Mouse (Mus musculus): Measurements from ENCODE around the gene Atxn7l2.

The Atxn7l2 gene

GRCm38 (mm10) chr3:108202506-108202905 is 8.2 kb downstream of the Atxn7l2 start:
- H3K36me3 ChIP-seq (ENCODE audit: insufficient read depth, low read length) = peaks cover 76% of the 10 kb centered on the region
- no peaks in the 10 kb centered on the region for H3K9me3 ChIP-seq (ENCODE audit: low read length)
- TF ChIP-seq POU5F1 (IDR thresholded peaks at IDR 0.05; ENCODE audit: borderline replicate concordance, low read length) = no peak
- TF ChIP-seq NANOG (IDR thresholded peaks at IDR 0.05; ENCODE audit: borderline replicate concordance, low read length) = no peak
- no peak for TF ChIP-seq CTCF (conservative IDR thresholded peaks at IDR 0.05; ENCODE audit: low read length)
- H3K4me1 ChIP-seq (replicated peaks; ENCODE audit: low read depth, low read length) = peaks cover 73% of the 10 kb centered on the region
- no peaks in the 10 kb centered on the region for H3K27me3 ChIP-seq (ENCODE audit: insufficient read depth, low read length)
- no peak overlapping the region for H3K4me3 ChIP-seq (replicated peaks; ENCODE audit: low read length)

GRCm38 (mm10) chr3:108200329-108201323 is 10.1 kb downstream of the Atxn7l2 start, which contains the start of gene Cyb561d1:
TSS of gene Cyb561d1 (minus strand) at chr3:108201212.
- H3K36me3 ChIP-seq (ENCODE audit: insufficient read depth, low read length) = peaks cover 58% of the 10 kb centered on the region
- H3K27me3 ChIP-seq (ENCODE audit: insufficient read depth, low read length) = no peaks in the 10 kb centered on the region
- peak within 1 kb of the TSS; percentile 89 for H3K4me3 ChIP-seq (replicated peaks; ENCODE audit: low read length)
- H3K9me3 ChIP-seq (ENCODE audit: low read length) = no peaks in the 10 kb centered on the region
- H3K4me1 ChIP-seq (replicated peaks; ENCODE audit: low read depth, low read length) = peaks cover 67% of the 10 kb centered on the region
- peak; percentile 17 for TF ChIP-seq CTCF (conservative IDR thresholded peaks at IDR 0.05; ENCODE audit: low read length)
- no peak for TF ChIP-seq POU5F1 (IDR thresholded peaks at IDR 0.05; ENCODE audit: borderline replicate concordance, low read length)
- TF ChIP-seq NANOG (IDR thresholded peaks at IDR 0.05; ENCODE audit: borderline replicate concordance, low read length) = no peak

- TF ChIP-seq CTCF (conservative IDR thresholded peaks at IDR 0.05; ENCODE audit: low read length) (no peak), POU5F1 (IDR thresholded peaks at IDR 0.05; ENCODE audit: borderline replicate concordance, low read length) (no peak), NANOG (IDR thresholded peaks at IDR 0.05; ENCODE audit: borderline replicate concordance, low read length) (no peak)
These were observed 11.5 kb downstream of the Atxn7l2 start for GRCm38 (mm10) chr3:108199231-108199630.

GRCm38 (mm10) chr3:108197066-108197497 is 13.7 kb downstream of the Atxn7l2 start:
- TF ChIP-seq NANOG (IDR thresholded peaks at IDR 0.05; ENCODE audit: borderline replicate concordance, low read length) = no peak
- no peak for TF ChIP-seq POU5F1 (IDR thresholded peaks at IDR 0.05; ENCODE audit: borderline replicate concordance, low read length)
- no peak for TF ChIP-seq CTCF (conservative IDR thresholded peaks at IDR 0.05; ENCODE audit: low read length)
- Histone ChIP-seq H3K4me3 (replicated peaks; ENCODE audit: low read length) (peak overlapping the region; percentile 60), H3K4me1 (replicated peaks; ENCODE audit: low read depth, low read length) (peaks cover 56% of the 10 kb centered on the region), H3K27me3 (ENCODE audit: insufficient read depth, low read length) (no peaks in the 10 kb centered on the region), H3K9me3 (ENCODE audit: low read length) (no peaks in the 10 kb centered on the region), H3K36me3 (ENCODE audit: insufficient read depth, low read length) (peaks cover 31% of the 10 kb centered on the region)

More at GRCm38 (mm10) chr3:108199231-108199630, 11.5 kb downstream of the Atxn7l2 start:
- Histone ChIP-seq H3K9me3 (ENCODE audit: low read length) (no peaks in the 10 kb centered on the region), H3K36me3 (ENCODE audit: insufficient read depth, low read length) (peaks cover 48% of the 10 kb centered on the region), H3K4me1 (replicated peaks; ENCODE audit: low read depth, low read length) (peaks cover 59% of the 10 kb centered on the region), H3K27me3 (ENCODE audit: insufficient read depth, low read length) (no peaks in the 10 kb centered on the region), H3K4me3 (replicated peaks; ENCODE audit: low read length) (peak overlapping the region; percentile 89; the same call in 1 of the 2 replicates)

- H3K4me3 ChIP-seq (replicated peaks; ENCODE audit: low read length) = no peak overlapping the region
- H3K27me3 ChIP-seq (ENCODE audit: insufficient read depth, low read length) = no peaks in the 10 kb centered on the region
- H3K9me3 ChIP-seq (ENCODE audit: low read length) = no peaks in the 10 kb centered on the region
- H3K36me3 ChIP-seq (ENCODE audit: insufficient read depth, low read length) = peaks cover 31% of the 10 kb centered on the region
- H3K4me1 ChIP-seq (replicated peaks; ENCODE audit: low read depth, low read length) = peaks cover 46% of the 10 kb centered on the region
- TF ChIP-seq NANOG (IDR thresholded peaks at IDR 0.05; ENCODE audit: borderline replicate concordance, low read length) (no peak), POU5F1 (IDR thresholded peaks at IDR 0.05; ENCODE audit: borderline replicate concordance, low read length) (no peak), CTCF (conservative IDR thresholded peaks at IDR 0.05; ENCODE audit: low read length) (no peak)
These were observed 14.7 kb downstream of the Atxn7l2 start for GRCm38 (mm10) chr3:108195941-108196590.

GRCm38 (mm10) chr3:108195287-108195686 is 15.4 kb downstream of the Atxn7l2 start:
- TF ChIP-seq CTCF (conservative IDR thresholded peaks at IDR 0.05; ENCODE audit: low read length) (no peak), NANOG (IDR thresholded peaks at IDR 0.05; ENCODE audit: borderline replicate concordance, low read length) (no peak), POU5F1 (IDR thresholded peaks at IDR 0.05; ENCODE audit: borderline replicate concordance, low read length) (no peak)
- no peaks in the 10 kb centered on the region for H3K9me3 ChIP-seq (ENCODE audit: low read length)
- H3K4me3 ChIP-seq (replicated peaks; ENCODE audit: low read length) = no peak overlapping the region
- H3K27me3 ChIP-seq (ENCODE audit: insufficient read depth, low read length) = no peaks in the 10 kb centered on the region
- peaks cover 52% of the 10 kb centered on the region for H3K4me1 ChIP-seq (replicated peaks; ENCODE audit: low read depth, low read length)
- H3K36me3 ChIP-seq (ENCODE audit: insufficient read depth, low read length) = peaks cover 31% of the 10 kb centered on the region

GRCm38 (mm10) chr3:108193686-108194085 is 17.0 kb downstream of the Atxn7l2 start:
- Histone ChIP-seq H3K4me1 (replicated peaks; ENCODE audit: low read depth, low read length) (peaks cover 56% of the 10 kb centered on the region), H3K27me3 (ENCODE audit: insufficient read depth, low read length) (0 out of 2 replicates have a peak, but pooled peaks cover under 1% of the 10 kb centered on the region), H3K4me3 (replicated peaks; ENCODE audit: low read length) (no peak overlapping the region), H3K9me3 (ENCODE audit: low read length) (no peaks in the 10 kb centered on the region), H3K36me3 (ENCODE audit: insufficient read depth, low read length) (peaks cover 23% of the 10 kb centered on the region)
- TF ChIP-seq CTCF (conservative IDR thresholded peaks at IDR 0.05; ENCODE audit: low read length) (no peak), POU5F1 (IDR thresholded peaks at IDR 0.05; ENCODE audit: borderline replicate concordance, low read length) (no peak), NANOG (IDR thresholded peaks at IDR 0.05; ENCODE audit: borderline replicate concordance, low read length) (no peak)

GRCm38 (mm10) chr3:108189897-108190296 is 20.8 kb downstream of the Atxn7l2 start:
- Histone ChIP-seq H3K4me1 (replicated peaks; ENCODE audit: low read depth, low read length) (peaks cover 70% of the 10 kb centered on the region), H3K9me3 (ENCODE audit: low read length) (no peaks in the 10 kb centered on the region), H3K4me3 (replicated peaks; ENCODE audit: low read length) (0 out of 2 replicates have a peak overlapping the region, but pooled peaks have one; percentile 1), H3K36me3 (ENCODE audit: insufficient read depth, low read length) (peaks cover 14% of the 10 kb centered on the region), H3K27me3 (ENCODE audit: insufficient read depth, low read length) (peaks cover 34% of the 10 kb centered on the region)
- no peak for TF ChIP-seq POU5F1 (IDR thresholded peaks at IDR 0.05; ENCODE audit: borderline replicate concordance, low read length)
- no peak for TF ChIP-seq NANOG (IDR thresholded peaks at IDR 0.05; ENCODE audit: borderline replicate concordance, low read length)
- no peak for TF ChIP-seq CTCF (conservative IDR thresholded peaks at IDR 0.05; ENCODE audit: low read length)

Data from E14TG2a.4 (cell line).